In genomic region chr12:12655611-12656010, GRCm38 (mm10) we compare ENCODE assay signal across 15 mouse cellular contexts.
"Had no signal": no experiment of that assay in that cellular context is flagged by ENCODE, and none has a peak within 500 bp of the region (broad histone marks: within the 10 kb centered on the region; RNA-seq: fewer than 3 reads in every experiment).

No protein-coding gene starts in this region.

- H3K4me3 ChIP-seq: limb, embryonic 13.5 days; midbrain, embryonic 15.5 days; neural tube, embryonic 13.5 days; stomach, embryonic 15.5 days had no signal

- ATAC-seq: midbrain, embryonic 15.5 days had no signal

- H3K9me3 ChIP-seq: midbrain, embryonic 15.5 days; stomach, embryonic 15.5 days had no signal

- H3K27me3 ChIP-seq: limb, embryonic 13.5 days; midbrain, embryonic 15.5 days; neural tube, embryonic 13.5 days; stomach, embryonic 15.5 days had no signal

- H3K4me2 ChIP-seq: limb, embryonic 13.5 days; midbrain, embryonic 15.5 days; neural tube, embryonic 13.5 days; stomach, embryonic 15.5 days had no signal

- H3K36me3 ChIP-seq: limb, embryonic 13.5 days; midbrain, embryonic 15.5 days; neural tube, embryonic 13.5 days; stomach, embryonic 15.5 days had no signal

- H3K4me1 ChIP-seq: stomach, embryonic 15.5 days had no signal

- H3K27ac ChIP-seq: kidney, postnatal 0 days; limb, embryonic 13.5 days; liver, embryonic 14.5 days; midbrain, embryonic 15.5 days; neural tube, embryonic 13.5 days; stomach, embryonic 15.5 days had no signal

- H3K9ac ChIP-seq: limb, embryonic 13.5 days; liver, embryonic 14.5 days; midbrain, embryonic 15.5 days; neural tube, embryonic 13.5 days; stomach, embryonic 15.5 days had no signal

- DNase-seq: kidney, adult 9 months; kidney, postnatal 36 days; layer of hippocampus, adult 9-11 months; layer of hippocampus, postnatal 36 days; lung, adult 18-20 months; lung, postnatal 36 days; right cerebral cortex, postnatal 14 days; thymus, adult 2 months; thymus, postnatal 25 days had no signal
